Mouse (Mus musculus): ENCODE results near the gene Nudt2. TPM values are rescaled to one million over a fixed set of nuclear protein-coding genes. Genes with fewer than 3 reads are reported as not detected.
"Not testable (repeated sequence)": the region's sequence is repeated elsewhere in the genome, so short reads cannot be mapped to it uniquely, and the experiment has no call there.

Nudt2 gene
- total RNA-seq (2021) = 10 to 100 TPM; 22.9 to 37.8 TPM
- long read RNA-seq, experiment 1, transcript Nudt2-201 (3 exons, 845 nt) = major isoform, 33 of 38 reads
- long read RNA-seq, experiment 1, partial matches to known transcripts = 2 of 38 reads
- long read RNA-seq, experiment 1, other reads (novel, unspliced or antisense) = 3 of 38 reads
- long read RNA-seq, experiment 2, transcript Nudt2-201 (3 exons, 845 nt) = major isoform, 6 of 10 reads
- long read RNA-seq, experiment 2, partial matches to known transcripts = 1 of 10 reads
- long read RNA-seq, experiment 2, other reads (novel, unspliced or antisense) = 3 of 10 reads

GRCm38 (mm10) chr4:41464345-41465286, at the start of gene Nudt2, which contains the start of gene Kif24:
Nudt2 (plus strand) TSS chr4:41465151.
Kif24 (minus strand) TSS chr4:41464887.
- DNase-seq = peak; percentile 97 to 98

- no peak for DNase-seq
Observed at GRCm38 (mm10) chr4:41416966-41417365, 48.0 kb upstream of the Nudt2 start.

- no peak for DNase-seq
Observed at GRCm38 (mm10) chr4:41438931-41439330, 26.0 kb upstream of the Nudt2 start.

GRCm38 (mm10) chr4:41442790-41443302, 22.1 kb upstream of the Nudt2 start:
- DNase-seq = no peak

GRCm38 (mm10) chr4:41447595-41447994, 17.4 kb upstream of the Nudt2 start:
- no peak for DNase-seq

GRCm38 (mm10) chr4:41460690-41461089, 4.3 kb upstream of the Nudt2 start:
- DNase-seq = no peak

GRCm38 (mm10) chr4:41463051-41463738, 1.8 kb upstream of the Nudt2 start:
- not testable (repeated sequence) for DNase-seq

GRCm38 (mm10) chr4:41465287-41465665, 325 bp downstream of the Nudt2 start:
- DNase-seq = no peak

GRCm38 (mm10) chr4:41468396-41469080, 3.6 kb downstream of the Nudt2 start:
- peak; percentile 58 to 72 for DNase-seq

DNA sequence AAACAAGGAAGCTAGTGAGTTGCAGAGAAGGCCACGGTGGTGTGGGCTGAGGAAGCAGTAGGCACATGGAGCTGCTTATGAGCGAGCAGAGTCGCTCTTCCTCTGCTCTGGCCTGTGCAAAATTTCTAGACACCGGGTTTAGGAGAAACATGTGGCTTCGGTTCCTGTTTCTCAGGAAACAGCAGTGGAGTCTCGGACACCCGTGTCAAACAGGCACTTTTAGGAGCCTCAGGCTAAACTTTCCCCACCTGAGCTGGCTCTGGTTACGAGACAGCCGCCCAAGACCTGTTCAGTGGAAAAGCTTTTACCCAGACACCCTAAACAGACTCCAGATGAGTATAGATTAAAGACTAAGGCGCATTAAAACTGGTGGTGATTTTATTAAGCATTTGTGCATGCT, 4.2 kb downstream of the Nudt2 start:
- no peak for DNase-seq

- DNase-seq = no peak
Observed at GRCm38 (mm10) chr4:41470051-41470683, 5.2 kb downstream of the Nudt2 start.

DNA sequence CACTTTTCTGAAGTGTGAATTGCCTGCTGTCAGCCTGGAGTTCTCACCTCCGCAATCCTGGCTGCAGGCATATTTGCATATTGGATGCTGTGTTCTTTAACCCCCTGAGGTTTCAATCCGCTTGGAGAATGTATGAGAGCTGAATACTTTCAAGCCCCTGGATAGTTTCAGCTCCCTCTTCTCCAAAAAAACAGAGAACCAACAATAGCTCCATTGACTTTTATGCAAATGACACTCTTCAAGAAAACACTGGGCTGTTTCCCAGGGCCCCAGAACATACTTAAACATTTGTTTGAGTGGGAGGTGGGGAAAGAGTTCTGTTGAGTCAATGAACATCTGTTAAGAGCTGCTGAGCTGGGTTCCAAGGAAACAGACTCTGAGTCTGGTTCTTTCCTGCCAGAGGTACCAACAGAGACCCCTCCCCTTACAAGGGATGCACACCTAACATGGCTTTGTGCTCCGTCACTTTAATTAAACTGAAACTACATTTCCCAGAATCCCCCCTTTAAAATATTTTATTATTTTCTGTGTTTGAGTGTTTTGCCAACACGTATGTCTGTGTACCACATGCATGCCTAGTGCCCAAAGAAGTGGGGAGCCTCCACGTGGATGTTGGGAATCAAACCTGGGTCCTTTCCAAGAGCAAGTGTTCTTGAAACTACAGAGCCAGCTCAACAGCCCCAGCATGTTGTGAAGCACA, 5.9 kb downstream of the Nudt2 start:
- DNase-seq = no peak

- DNase-seq = no peak
Observed at GRCm38 (mm10) chr4:41471384-41471689, 6.4 kb downstream of the Nudt2 start.

DNA sequence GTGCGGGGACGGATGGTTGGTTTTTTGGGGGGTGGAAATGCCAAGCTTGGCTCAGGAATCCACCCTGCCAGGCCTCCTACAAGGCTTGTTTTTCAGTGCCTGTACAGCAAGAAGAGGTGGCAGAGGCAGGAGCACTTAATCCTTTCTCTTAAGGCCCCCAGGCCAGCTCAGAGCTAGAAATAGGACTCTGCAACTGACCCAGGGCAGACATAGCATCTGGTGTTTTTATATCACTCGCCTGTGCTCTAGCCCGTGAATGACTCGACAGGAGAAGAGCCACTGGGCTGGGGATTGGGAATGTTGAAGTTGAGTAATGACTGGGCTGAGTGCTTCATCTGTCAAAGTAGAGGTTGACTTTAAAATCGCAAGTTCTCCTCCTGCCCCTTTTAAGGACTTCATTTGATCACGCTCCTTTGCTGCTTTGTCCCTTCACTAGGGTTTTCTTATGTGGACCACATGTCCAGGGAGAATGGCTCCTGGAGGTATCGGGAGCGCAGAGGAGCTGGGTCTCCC, 12.8 kb downstream of the Nudt2 start:
- DNase-seq = no peak

DNA sequence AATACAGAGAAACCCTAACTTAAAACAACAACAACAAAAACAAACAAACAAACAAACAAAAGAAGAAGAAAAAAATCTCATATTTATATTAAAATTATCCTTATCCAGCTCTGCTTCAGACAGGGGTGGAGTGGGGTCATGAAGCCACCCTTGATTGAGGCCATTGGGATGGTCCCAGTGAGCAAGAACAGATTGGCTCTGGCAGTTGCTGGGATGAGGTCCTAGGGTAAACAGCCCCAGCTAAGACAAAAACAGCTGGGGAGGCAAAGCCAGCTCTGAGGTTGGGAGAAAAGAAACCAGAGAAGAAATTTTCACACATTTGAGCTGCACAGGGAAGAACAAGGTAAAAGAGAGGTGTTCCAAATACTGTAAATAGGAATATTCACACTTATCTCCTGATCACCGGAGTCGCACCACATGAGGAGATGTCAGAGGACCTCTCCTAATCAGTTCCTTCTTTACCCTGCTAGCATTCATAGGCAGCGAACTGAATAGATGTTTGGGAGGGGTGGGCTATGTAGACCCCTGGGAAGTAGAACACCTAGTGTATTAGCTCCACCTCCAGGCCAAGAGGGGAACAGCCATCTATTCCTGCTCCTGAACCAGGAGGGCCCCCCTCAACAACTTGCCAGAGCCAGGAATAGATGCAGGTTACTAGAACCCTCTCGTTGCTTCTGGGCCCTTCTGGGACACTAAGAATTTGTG, 14.0 kb downstream of the Nudt2 start:
- DNase-seq = no peak

DNA sequence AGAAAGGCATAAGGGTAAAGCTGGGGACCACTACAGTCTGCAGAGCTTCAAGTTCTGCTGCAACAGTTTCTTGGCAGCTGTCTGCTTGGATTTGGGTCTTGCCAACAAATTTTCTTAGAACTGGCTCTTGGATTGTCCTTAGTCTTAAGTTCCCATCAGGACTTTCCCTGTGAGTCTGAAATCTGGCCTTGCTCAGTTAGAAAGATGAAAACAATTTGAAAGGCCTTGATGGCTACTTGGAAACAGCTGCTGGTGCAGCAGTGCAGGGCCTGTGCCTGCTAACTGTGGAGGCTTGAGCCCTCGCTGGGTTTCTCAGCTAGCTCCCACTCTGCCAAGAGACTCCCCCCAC, 14.5 kb downstream of the Nudt2 start:
- peak in 1 of 2 experiments; percentile 18 for DNase-seq

- peak; percentile 31 to 44 for DNase-seq
Observed at GRCm38 (mm10) chr4:41480254-41480653, 15.3 kb downstream of the Nudt2 start.

DNA sequence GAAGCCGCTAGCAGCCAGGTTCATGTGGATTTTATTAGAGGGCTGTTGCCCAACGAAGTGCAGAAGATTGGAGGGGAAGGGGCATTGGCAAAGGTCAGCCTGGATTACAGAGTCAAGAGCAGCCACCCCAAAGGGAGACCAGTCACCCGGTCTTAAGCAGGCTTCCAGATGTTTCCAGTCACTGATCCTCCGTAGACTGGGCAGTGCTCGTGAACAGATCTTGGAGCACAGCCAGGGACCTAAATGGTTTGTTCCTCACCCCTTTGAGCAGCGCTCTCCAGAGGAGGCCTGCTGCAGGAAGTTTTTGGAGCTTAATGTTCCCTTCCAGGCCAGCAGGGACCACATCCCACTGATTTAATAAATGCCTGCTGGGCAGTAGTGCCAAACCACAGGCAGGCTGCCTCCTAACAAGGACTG, 16.7 kb downstream of the Nudt2 start:
- DNase-seq = peak; percentile 28 to 49

GRCm38 (mm10) chr4:41492951-41493350, 28.0 kb downstream of the Nudt2 start:
- DNase-seq = no peak

Data from adrenal gland, postnatal 36 days (tissue).